Mouse (Mus musculus) adrenal gland, adult (tissue): ENCODE measurements around the gene Adcy7.

Experiments
- DNase-seq, 2 experiments: peaks; one replicate each; pipeline ENCODE4 v3.0.0; 2022 to 2023; ENCODE audit warnings: low spot score in 1 of 2; ENCODE audit not compliant: inconsistent age in 2 of 2

Adcy7 gene

DNA sequence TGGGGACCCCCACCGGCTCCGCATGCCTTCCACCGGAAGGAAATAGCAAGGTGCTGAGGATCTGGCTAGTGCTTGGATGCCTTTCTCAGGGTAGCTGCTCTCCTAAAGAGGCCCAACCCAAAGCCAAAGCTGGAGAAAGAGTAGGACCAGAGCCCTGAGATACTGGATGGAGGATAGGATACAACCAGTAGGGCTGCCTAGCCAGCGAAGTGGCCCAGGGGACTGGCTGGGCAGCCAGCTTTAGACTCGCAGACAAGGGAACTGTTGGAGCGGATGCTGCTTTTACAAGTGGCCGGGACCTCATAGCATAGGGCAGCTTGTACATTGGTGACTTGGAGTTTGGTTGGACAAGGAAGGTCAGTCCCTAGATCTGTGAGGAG lies 838 bp downstream of the Adcy7 start:
- no peak for DNase-seq

DNA sequence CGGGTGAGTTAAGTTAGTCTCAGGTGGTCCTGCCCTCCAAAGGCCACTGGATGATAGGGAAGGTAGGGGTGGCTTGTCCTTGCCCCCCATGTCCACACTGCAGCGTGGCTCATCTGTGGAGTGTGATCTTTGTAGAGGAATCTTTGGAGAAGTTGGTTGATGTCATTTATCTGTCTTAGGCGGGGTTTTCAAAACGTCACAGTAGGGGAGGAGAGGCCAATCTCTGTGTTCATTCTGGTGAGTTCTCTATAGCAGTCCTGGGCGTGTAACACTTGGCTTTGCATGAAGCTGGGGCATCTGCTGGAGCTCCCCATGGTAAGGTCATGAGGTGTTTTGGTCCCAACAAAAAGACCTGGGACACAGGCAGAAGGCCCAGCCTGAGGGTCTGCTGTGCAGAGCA lies 1.9 kb downstream of the Adcy7 start:
- DNase-seq, result no peak

DNA sequence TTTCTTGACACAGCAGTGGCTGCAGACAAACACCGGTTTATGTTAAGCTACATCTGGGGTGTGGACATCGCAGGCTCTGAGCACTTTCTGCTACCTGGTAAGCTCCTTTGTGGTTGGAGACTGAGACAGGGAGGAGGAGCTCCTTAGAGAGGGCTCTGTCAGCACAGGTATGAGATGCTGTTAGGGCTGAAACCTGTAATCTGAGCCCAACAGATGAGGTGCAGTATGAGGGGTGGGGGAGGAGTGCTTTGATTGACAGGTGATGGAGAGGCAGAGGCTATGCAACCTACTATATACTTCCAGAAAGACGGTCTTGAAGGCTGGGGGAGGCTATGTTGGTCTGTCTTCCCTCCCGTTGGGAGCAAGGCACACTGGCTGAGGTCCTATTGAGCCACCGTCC lies 7.0 kb downstream of the Adcy7 start:
- DNase-seq, result no peak

DNA sequence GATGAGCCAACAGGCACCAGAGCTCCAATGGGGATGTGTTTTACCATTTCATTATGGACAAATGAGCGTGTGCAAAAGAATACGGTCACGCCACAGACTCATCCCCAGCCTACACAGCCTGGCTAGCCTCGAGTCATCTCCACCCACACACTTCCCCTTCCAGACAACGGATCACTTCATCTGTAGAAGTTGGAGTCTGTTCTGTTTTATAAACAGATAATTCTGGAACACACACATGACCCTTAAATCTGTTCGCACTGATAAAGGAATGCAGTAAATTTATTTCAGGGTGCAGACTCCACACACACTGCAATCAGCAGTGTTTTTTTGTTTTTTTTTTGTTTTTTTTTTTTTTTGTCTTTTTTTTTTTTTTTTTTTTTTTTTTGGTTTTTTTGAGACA lies 7.5 kb downstream of the Adcy7 start:
- DNase-seq, result no peak

DNA sequence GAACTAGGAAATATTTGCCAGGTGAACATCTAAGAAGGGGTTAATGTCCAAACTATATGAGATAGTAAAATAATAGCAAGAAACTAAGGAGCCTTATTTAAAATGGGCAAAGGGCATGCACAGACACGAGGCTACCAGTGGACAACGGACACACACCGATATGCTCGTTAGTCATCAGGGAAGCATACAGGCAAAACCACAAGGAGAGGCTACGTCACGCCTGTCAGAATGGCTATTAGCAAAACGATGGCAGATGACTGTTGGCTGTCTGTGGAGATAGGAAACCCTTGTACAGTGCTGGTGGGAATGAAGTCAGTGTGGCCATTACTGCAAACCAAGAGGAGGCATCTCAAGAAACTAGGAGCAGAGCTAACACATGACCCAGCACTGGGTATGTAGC lies 8.7 kb downstream of the Adcy7 start:
- DNase-seq, result no peak

DNA sequence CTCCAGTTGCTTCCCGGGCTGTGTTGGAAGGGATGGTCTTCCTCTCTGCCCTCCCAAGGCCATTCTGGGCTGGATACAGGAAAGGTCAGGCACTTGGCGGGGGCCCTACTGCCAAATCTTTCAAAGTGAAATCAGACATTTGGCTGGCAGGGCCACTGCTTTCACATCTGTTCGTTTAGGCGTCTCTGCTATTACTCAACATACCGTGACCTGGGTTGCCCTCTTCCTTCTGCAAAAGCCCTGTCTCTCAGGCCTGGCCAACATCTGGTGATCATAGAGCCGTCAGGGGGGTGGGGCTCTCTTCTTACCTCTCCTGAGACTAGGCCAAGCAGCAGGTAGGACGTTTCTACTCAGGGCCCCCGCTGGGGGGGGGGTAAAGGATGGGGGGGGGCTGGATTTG lies 10.5 kb downstream of the Adcy7 start:
- DNase-seq, result peak; percentile 92 to 96

DNA sequence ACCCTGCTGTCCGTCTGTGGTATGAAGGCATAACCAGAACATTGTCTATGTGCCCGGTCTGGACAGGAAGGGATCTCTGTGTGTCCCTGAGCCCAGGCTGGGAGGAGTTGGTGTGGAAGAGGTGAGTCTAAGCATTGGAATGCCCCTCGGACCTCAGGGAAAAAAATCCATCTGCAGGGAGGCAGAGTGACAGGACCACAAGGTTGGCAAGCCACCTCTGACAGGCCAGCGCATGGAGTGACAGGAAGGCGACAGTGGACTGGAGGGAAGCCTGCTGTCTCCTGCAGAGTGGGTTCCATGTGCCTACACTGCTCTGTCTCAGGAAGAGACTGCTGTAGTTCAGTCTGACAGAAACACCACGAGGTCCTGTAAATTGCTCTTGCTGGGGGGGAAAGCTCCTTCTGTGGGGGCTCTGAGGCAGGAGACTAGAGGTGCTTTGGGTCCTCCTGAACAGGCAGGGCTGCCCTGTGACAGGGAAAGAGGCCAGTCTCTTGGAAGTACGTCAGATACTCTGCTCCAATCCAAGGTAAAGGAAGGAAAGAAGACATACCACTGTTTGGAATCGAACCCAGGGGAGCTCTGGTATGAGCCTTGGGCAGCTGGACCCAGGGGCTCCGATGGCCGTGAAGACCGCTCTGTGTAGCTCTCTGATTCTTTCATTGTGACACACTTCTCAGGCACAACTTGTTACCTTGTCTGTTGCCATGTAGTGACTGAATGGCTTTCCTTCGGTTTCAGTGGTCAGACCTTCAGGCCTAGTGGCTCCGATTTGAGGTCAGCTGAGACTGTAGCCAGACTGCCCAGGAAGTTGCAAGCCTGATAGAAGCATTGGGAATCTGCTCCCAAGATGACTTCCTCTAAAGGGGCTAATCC lies 11.3 kb downstream of the Adcy7 start:
- DNase-seq, result peak; percentile 66 to 76

DNA sequence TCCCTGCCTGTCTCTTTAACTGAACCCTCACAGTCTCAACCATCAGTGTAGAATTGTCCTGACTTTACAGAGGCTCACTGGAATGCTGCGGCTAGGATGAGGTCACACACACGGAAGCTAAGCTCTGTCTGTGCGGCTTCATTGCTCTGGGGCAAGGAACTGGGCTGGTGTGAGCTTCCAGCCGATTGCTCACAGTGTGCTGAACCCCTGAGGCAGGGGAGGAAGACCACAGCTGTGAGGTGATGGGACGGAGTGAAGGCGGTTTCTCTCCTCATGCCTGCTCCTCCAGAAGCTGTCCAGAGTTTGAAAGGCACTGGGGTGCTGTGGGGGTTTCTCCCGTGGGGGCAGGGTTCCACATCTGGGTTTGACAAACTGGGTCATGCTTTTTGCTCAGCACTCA lies 12.5 kb downstream of the Adcy7 start:
- DNase-seq, result no peak

DNA sequence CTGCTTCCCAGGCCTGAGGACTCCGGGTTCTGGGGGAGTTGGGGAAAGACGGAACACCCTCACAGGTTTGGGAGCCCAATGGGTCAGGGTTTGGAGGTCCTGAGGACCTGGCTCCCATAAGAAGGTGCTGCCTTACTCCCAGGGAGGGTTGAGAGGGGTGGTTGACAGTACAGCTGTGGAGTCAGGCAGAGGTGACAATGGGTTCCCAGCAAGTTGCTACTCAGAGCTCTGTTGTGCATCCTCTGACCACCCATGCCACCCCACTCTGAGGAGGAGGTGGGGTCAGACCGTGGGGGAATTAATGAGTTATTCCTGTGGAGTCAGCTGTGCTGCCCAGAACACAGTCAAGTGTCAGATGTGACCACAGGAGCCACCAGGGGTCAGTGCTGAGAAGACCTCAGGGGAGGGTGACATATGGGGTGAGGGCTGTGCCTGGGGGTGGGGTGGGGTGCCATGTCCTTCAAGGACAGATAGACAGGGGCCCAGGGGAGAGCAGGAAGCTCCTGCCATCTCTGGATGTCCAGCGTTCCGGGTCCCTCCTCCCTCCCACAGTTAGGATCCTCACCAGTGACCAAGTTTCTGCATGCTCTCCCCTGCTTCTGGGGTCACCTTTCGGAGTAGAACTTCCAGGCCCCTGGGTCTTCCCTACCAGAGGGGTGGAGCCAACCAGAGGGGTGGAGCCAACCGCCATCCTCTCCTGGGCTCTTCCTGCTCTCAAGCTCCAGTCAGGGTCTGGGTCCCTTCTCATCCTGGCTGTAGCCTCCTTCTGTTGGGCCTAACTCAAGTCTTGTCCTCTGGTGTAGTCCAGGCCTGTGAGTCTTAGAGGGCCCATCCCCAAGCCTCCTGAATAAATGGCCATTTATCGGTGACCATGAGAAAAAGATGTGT lies 13.5 kb downstream of the Adcy7 start:
- DNase-seq, result peak in 1 of 2 experiments; percentile 62

DNA sequence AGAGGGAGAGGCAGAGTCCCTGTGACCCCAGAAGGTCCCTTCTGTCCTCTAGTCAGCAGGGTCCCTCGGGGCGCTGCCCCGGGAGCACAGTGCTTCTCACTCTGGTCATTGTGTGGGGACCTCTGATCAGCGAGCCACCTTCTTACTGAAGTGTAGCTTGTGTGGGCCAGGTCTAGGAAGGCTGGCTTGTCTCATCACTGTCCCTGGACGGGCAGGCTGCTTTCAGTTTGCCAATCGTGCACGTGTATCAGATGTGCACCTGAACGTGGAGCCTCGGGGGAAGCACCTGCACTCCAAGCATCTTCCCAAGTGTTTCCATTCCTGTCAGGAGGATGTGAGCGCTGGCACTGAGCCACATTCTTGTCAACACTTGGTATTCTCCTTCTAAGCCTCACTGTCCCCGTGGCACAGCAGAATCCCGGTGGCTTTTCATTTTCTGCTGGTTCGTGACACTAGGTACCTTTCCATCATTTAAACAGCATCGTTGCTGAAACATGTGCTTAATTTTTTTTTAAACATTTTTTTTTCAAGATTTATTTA lies 14.3 kb downstream of the Adcy7 start:
- DNase-seq, result peak in 1 of 2 experiments; percentile 69

DNA sequence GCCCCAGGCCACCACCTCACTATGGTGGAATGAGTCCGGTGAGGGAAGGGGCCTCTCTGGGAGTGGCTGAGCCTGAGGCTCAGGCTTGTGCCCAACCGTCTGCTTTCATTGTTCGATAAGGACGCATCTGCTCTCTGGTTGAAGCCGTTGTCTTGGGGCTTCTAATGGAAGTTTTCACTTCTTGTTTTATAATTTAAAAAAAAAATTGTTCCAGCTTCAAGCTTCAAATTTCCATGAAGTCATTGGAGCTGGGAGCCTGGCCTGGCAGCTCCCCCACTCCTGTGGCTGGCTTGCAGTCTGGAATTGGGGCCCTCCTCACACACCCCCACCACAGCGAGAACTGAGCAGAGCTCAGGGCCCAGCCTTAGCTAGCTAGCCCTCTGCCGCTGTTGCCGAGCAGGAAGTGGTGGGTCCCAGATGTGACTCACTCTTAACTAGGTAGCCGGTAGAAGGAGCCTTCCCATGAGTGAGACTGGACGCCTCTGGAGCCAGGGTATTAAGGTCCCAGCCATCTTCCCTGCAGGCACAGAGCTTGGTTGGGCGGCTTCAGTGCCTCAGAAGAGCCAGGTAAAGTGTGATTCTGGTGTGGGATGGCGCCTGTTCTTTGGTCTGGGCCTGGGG lies 16.5 kb downstream of the Adcy7 start:
- DNase-seq, result no peak

DNA sequence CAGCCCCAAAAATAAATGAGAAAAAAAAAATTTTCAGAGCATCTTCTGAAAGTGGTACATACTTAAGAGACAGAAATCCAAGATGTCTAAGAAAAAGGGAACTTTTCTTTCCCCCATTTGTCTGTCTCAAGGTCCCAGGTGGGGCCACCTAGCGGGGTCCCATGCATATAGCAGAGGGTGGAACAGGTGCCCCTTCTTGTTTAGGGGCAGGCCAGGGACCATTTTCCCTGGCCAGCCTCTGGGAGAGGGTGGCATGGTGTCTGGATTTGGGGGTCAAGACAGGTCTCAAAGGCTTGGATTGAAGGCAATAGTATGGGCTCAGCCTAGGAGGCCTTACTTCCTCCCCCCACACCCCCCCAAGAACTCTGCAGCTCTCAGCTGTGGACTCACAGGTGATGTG lies 17.7 kb downstream of the Adcy7 start:
- no peak for DNase-seq

DNA sequence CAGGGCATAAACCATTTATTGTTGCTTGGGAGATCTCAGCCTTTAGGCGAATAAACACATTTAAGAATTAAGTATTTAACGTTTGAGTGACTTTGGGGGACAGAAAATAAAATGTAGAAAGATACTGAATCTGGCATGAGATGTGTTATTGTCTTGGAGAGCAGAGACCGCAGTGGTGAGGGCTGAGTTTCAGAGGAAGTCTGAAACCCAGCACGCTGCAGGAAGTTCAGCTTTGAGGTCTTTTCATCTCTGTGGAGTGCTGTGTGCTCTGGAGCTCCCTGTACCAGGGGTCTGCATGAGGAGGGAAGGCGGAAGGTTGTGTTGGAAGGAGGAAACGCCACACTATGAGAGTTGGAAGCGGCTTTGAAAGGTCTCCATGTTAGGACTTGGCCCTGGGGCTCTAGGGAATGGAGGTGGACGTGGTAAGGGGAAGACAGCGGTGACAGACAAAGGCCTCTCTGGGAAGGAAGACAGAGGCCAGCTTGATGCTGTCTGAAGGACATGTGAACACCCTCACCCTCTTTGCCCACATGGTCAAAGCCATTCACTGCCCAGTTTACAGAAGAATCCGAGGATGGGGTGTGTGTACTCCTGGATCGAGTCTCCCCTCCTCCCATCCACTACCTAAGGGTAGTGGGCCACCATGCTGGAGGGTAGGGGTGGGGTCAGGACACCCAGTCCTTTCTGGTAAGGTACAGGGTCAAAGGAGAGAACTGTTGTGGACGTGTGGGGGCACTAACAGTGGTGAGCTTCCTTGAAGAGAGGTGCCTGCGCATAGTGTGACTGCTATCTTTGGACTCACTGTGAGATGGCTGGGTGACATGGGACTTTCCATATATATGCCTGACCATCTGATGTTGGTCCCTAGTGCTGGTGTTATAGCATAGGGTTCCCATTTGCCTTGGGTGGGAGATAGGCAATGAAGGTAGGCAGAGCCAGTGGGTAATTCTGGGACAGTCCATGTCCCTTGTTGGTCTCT lies 18.4 kb downstream of the Adcy7 start:
- no peak for DNase-seq

DNA sequence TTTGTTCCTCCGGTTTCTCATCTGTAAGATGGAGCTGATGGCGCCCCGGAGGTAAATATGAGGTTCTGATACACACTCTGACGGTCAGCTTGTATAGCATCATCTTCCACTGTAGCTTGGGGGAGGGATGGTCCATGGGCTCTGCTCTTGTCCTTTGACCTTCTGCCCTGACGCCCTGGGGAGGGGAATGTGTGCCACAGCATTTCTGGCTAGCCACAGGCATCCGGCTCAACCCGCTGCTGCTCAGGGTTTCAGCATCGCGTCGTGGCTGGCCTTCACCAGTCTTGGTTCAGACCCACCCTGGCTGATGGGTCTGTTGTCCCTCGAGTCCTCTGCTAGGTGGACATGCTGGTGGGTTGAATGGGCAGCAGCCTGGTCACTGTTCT lies 19.1 kb downstream of the Adcy7 start:
- no peak for DNase-seq

DNA sequence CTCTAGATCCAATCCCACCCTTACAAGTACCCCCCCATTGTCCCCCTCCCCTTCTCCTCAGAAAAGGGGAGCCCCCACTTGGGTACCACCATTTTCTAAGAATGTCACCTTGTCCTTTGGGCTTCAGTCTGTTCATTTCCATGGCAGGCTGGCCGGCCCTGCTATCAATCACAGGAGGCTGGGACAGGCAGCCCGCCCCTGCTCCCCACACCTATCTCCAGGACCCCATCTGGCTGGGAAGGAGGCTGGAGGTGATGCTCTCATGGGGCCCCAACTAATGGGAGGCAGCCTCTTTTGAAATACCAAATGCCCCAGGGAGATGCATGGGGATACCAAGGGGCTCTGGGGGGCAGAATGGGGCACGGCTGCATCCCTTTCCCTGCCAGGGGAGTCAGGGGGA lies 20.7 kb downstream of the Adcy7 start:
- peak in 1 of 2 experiments; percentile 6 for DNase-seq

DNA sequence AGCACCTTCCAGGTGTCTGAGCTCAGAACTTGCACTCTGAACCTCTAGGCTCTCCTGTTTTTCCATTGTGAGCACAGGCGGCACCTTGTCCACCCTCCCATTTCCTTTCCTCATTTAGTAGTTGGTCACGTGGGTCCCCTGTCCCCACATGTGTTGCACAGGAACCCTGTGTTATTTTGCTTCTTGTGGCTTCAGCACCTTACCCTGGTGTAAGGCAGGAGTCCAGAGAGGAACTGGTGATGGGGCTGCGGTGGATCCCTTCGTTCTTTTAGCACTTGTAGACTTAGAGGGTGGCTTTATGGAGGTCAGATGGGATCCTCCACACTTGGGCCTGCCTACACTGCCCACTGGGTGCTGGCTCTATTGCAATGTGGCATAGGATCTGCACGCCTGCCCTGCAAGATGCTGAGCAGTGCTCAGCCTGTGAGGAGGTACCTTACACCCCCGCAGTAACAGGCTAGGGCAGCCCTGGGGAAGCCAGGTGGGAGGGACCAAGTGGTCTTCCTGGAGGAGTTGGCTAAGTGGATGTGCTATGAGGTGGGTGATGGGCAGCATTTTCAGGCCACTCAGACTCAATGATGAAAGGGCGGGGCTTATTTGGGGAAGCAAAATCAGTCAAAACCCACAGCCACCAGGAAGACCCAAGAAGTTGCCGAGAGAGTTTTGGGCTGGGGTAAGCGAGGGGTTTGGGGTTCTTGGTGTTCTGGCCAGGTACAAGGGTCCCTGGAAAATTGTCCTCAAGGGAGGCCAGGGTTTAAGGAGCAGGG lies 21.6 kb downstream of the Adcy7 start:
- peak; percentile 13 to 58 for DNase-seq

DNA sequence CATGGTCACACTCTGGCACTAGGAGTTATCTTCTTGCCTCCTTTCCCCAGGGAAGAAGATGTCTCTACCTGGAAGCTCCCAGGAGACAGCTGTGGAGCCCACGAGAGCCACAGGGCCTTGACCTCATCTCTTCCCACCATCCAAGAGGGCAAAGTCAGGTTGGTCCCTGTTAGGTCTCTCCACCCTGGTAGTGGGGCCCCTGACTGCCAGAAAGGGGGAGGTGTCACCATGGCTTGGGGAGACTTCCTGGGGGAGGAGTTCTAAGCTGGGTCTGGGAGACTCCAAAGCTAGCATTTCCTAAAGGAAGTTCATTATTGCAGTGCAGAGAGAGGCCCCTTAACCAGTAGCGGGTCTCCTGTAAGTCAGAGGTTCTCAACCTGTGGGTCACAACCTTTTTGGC lies 22.8 kb downstream of the Adcy7 start:
- DNase-seq, result no peak

DNA sequence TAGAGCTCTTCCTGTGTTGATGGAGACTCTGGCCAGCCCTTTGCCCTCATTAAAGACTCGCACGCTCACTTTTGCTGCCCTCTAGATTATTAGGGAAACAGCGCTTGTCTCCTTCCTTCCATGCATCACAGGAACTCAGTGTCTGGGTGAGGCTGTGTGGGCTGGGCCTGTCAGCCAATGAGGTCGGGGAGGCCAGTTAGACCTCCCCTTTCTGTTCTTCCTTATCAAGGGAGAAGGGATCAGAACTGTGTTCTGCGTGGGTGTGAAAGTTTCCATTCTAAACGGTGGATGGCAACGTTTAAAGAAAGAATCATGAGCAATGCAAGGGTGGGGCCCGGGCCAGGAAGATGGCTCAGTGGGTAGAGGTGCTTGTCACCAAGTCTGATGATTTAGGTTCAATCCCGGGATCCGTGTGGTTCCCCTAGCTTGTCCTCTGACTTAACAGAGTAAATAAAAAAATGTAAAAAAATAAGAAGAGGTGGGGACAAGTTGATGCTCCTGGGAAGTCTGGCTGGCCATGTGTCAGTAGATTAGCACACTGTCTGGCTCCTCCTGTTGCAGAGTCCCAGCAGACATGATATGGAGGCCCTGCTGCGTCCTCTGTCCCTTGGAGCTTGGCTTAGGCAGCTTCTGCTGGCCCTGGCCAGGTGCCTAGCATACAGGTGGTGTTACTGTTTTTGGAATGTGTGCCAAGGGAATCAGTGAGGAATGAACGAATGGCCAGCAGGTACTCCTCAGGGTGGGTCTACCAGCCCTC lies 26.0 kb downstream of the Adcy7 start:
- DNase-seq, result peak; percentile 46 to 66

DNA sequence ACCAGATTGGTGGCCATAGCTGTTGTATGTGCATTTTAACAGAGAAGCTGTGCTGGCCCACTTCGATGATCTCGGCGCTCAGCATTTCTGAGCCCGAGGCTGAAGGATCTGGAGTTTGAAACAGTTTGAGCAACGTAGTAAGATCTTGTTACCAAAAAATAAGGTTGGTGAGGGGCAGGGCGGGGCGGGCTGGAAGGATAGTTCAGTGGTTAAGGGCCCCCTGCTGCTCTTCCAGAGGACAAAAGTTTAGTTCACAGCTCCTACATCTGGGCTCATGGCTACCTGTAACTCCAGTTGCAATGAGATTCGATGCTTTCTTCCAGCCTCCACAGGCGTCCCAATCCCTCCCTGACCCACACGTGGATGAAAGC lies 26.5 kb downstream of the Adcy7 start:
- DNase-seq, result no peak
